Mouse (Mus musculus): ENCODE measurements around the gene Dclre1c. TPM values are rescaled to one million over a fixed set of nuclear protein-coding genes. Genes with fewer than 3 reads are reported as not detected.

Dclre1c gene
- 2.8 and 4.3 TPM in 2 replicates for polyA plus RNA-seq (2012; ENCODE audit: low replicate concordance)

GRCm38 (mm10) chr2:3423841-3424578 lies at the start of gene Dclre1c:
Gene Dclre1c (plus strand): TSS chr2:3424131.

GRCm38 (mm10) chr2:3397110-3397509 lies 26.8 kb upstream of the Dclre1c start, which contains the start of gene Olah:
Gene Olah (minus strand): TSS chr2:3397210.

GRCm38 (mm10) chr2:3422548-3422947 lies 1.4 kb upstream of the Dclre1c start, which contains the start of gene Meig1:
Gene Meig1 (minus strand): TSS chr2:3422648.

GRCm38 (mm10) chr2:3474861-3475283 lies 50.9 kb downstream of the Dclre1c start, which contains the start of gene Suv39h2:
Gene Suv39h2 (minus strand): TSS chr2:3475031.

GRCm38 (mm10) chr2:3512552-3513454 lies 88.9 kb downstream of the Dclre1c start, which contains the start of the genes Gm45902, Hspa14 and Cdnf:
Gene Gm45902 (minus strand): TSS chr2:3512790.
Gene Hspa14 (minus strand): TSS chr2:3512814.
Gene Cdnf (plus strand): TSS chr2:3513030.

Other genes with a start within 250 kb of the Dclre1c start
- gene Nmt2, start 139.9 kb upstream of the Dclre1c start, polyA plus RNA-seq (2012; ENCODE audit: low replicate concordance), result 7.4 and 7.9 TPM in 2 replicates
- 0.31 and 1.8 TPM in 2 replicates for gene Rpp38, start 91.5 kb upstream of the Dclre1c start, polyA plus RNA-seq (2012; ENCODE audit: low replicate concordance)
- not detected in 2 replicates for gene Acbd7, start 88.0 kb upstream of the Dclre1c start, polyA plus RNA-seq (2012; ENCODE audit: low replicate concordance)
- not detected in 2 replicates for gene Olah, start 26.9 kb upstream of the Dclre1c start, polyA plus RNA-seq (2012; ENCODE audit: low replicate concordance)
- gene Meig1, start 1.5 kb upstream of the Dclre1c start, polyA plus RNA-seq (2012; ENCODE audit: low replicate concordance), result not detected in 2 replicates
- 0.30 and 0.99 TPM in 2 replicates for gene Suv39h2, start 50.9 kb downstream of the Dclre1c start, polyA plus RNA-seq (2012; ENCODE audit: low replicate concordance)
- 1.4 and 1.5 TPM in 2 replicates for gene Gm45902, start 88.7 kb downstream of the Dclre1c start, polyA plus RNA-seq (2012; ENCODE audit: low replicate concordance)
- 3.3 and 8.1 TPM in 2 replicates for gene Hspa14, start 88.7 kb downstream of the Dclre1c start, polyA plus RNA-seq (2012; ENCODE audit: low replicate concordance)
- gene Cdnf, start 88.9 kb downstream of the Dclre1c start, polyA plus RNA-seq (2012; ENCODE audit: low replicate concordance), result 0.12 and 0.20 TPM in 2 replicates
- 470 and 793 TPM in 2 replicates for gene Fam107b, start 146.4 kb downstream of the Dclre1c start, polyA plus RNA-seq (2012; ENCODE audit: low replicate concordance)

Data from hematopoietic multipotent progenitor cell, adult 10-12 weeks (in vitro differentiated cells).